Mouse (Mus musculus): ENCODE results near the gene Tmf1.

Tmf1 gene

GRCm38 (mm10) chr6:97178491-97179366 is at the start of gene Tmf1:
Tmf1 (minus strand) TSS chr6:97179122.
- peak; percentile 95 for DNase-seq

DNA sequence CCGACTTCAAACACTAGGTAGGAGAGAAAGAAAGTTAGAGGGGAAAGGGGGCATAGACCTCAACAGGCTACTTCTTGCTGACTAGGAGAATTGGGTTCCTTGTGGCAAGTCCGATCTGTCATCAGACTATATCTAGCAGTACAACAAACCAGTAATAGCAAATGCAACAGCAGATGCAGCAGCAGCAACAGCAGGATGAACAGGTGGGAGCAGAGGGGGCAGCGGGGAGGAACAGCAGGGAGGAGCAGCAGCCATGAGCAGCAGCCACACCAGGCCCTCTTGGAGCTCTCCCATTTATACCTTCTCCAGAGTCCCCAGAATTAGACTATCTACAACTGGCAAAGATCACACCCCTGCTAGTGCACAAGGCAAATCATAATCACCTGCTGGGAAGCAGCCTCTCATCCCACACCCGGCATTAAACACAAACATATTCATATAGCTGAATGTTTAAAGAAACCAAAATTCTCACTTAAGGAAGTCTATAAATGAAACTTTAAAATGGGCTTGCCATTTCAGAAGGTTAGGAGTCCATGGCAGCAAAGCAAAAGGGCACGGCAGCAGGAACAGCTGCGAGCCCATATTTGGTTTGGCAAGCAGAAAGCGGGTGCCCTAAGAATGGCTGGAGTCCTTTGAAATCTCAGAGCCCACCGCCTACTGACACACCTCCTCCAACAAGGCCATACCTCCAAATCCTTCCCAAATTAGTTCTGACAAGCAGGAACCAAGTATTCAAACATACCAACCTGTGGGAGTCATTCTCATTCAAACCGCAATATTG is 48.3 kb upstream of the Tmf1 start:
- no peak for DNase-seq

DNA sequence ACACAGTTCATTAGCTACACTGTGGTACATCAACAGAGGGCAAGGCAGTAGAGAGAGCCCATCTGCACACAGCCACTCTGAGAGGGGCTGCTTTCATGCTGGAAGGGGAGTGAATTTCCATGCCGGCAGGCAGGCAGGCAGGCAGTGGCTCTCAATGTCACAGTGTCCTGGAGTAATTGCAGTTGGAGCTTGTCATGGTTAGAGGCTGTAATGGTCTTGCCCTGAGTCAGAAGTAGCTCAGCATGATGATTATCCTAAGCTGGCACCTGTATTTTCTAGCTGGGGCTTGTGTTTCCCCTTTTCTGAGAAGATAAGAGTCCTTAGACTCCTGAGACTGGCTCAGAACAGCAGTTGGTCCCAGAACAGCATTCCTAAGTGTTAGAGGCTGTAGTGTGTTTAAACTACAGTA is 47.2 kb upstream of the Tmf1 start:
- DNase-seq = no peak

- DNase-seq = no peak
These were observed 45.6 kb upstream of the Tmf1 start for GRCm38 (mm10) chr6:97224505-97224904.

DNA sequence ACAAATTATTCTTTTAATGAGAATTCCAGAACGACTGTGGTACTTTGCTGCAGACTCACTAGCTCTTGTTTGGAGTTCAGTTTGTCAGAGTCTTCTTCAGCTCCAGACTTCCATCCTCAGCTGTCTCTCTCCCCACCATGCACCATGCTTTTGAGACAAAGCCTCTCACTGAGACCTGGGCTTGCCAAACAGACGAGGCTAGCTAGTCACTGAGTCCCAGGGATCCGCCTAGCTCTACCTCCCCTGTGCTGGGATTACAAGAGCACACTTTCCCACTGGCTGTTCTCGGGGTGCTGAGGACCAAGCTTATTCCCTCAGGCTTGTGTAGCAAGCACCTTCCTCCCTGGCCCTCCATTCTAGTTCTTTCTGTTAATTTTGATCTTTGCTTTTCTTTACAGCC is 44.6 kb upstream of the Tmf1 start:
- DNase-seq = no peak

DNA sequence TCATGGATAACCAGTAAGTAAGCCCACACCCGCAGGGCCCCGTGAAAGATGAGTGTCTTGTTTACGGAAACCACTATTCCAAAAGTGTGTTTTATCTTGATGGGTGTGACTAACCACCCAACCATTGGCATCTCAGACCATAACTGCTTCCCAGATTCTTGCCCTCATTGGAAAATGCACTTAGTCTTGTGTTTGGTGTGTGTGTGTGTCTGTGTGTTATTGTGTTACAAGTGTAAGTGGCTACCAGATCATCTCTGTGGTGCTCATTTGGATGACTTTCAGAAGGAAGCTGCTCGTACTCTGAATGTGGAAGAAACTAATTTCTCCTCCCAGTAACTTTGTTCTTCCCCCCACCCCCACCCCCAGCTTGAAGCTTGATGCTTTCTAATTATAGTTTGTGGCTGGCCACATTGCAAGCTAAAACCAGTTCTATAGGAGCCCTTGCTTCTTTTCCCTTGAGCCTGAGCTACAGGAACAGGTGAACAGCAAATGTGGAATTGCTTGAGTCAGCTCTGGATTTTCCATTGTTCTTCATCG is 44.1 kb upstream of the Tmf1 start:
- DNase-seq = no peak

GRCm38 (mm10) chr6:97222321-97222720 is 43.4 kb upstream of the Tmf1 start:
- DNase-seq = peak; percentile 14

DNA sequence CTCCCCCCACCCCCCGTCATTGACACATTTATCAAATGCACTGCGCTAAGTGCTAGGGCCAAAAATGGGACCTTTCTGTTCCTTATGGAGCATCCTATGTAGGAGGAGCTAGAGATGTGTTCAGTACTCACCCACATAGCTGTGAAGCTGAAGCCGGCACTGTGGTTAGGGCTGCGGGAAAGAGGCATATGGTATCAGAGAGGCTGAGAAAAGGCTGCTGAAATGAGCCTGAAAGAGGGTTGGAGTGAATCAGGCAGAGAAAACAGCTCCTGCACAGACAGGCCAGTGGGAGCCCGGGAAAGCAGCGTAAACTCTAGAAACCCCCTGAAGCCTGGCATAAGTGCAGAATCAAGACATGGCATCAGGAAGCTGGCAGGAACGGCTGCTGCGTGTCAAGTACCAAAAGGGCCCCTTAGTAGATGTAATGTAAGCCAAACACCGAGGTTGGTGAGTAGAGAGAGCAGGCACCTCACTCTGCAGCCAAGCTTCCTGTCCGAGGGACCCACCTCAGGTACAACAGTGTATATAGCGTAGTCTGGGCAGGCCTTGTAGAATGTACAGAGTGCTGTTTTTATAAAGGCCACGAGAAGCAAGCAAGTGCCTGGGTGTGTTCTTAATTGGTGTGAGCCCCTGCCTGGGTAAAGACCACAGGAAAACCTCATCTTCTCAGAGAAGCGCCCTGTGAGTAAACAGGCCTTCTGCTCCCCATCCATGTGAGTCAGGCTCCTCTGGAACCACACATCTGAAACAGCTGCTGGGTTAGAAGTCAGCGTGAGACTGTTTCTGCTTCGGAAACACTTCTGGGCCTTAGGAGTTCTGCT is 42.5 kb upstream of the Tmf1 start:
- DNase-seq = peak; percentile 39

- no peak for DNase-seq
These were observed 41.8 kb upstream of the Tmf1 start for GRCm38 (mm10) chr6:97220672-97221071.

- no peak for DNase-seq
These were observed 37.4 kb upstream of the Tmf1 start for GRCm38 (mm10) chr6:97216154-97216821.

DNA sequence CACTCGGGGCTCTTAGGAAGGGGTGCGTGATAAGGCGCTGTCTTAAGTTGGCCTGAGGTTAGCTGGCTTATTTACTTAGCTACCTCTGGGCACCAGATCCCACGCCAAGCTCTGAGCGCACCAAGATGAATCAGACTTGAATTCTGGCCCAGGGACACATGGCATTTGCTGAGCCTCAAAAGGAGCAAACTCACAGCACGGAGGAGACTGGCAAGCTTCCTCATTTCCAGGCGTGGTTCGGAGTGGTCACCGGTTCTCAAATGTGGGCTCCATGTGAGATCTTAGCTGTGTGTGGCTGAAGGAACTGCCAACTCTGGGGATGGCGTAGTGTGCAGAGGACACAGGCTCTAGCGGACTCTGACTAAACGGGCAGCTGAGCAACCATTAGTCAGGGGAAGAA is 33.1 kb upstream of the Tmf1 start:
- peak; percentile 25 for DNase-seq

- DNase-seq = peak; percentile 50
These were observed 32.2 kb upstream of the Tmf1 start for GRCm38 (mm10) chr6:97210962-97211601.

DNA sequence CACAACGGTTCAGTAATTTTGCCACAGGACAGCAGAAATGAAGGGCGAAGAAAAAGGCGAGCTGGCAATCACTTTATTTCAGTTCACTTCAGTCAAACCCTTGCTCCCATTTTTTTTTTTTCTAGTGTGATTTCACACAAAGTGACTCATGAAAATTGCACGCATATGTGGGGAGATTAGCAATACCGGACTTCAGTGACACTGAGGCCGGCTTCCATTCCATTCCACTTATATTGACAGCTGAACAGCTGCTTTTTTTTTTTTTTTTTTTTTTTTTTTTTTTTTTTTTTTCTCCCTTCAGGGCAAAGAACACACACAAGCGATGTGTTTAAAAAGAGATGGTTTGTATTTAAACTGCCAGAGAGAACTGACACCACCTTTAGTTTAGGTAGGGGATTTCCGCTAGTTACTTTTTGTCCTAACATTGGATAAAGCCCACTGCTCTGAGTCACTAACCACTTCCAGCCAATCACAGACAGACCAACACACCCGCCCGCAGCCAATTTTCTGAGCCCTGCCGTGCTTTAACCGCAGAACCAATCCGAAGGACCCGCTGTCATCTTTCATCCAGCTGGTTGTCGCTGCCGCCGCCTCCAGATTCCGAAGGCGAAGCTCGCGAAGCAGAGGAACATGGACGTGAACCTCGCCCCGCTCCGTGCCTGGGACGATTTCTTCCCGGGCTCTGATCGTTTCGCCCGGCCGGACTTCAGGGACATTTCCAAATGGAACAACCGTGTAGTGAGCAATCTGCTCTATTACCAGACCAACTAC is 31.5 kb upstream of the Tmf1 start, which contains the start of gene Arl6ip5:
TSS of gene Arl6ip5 (plus strand) at position 499 of the 771 bp plus-strand sequence.
- peak; percentile 87 for DNase-seq

GRCm38 (mm10) chr6:97209751-97210150 is 30.8 kb upstream of the Tmf1 start:
- no peak for DNase-seq

DNA sequence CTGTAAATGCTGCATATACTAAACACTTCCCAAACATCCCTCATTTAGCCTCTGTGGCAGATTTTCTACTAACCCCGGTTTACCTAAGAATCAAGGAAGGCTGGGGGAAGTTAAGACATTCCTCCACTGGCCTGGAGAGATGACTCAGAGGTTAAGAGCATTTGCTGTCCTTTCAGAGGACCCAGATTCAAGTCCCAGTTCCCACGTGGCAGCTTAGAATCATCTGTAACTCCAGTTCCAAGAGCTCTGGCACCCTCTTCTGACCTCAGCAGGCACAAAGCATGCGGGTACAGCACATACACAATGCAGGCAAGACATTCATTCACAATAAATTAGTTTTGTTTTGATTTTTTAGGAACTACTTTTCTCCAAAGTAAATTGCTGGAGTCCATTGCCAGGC is 30.3 kb upstream of the Tmf1 start:
- DNase-seq = no peak

- no peak for DNase-seq
These were observed 29.5 kb upstream of the Tmf1 start for GRCm38 (mm10) chr6:97208406-97208805.

DNA sequence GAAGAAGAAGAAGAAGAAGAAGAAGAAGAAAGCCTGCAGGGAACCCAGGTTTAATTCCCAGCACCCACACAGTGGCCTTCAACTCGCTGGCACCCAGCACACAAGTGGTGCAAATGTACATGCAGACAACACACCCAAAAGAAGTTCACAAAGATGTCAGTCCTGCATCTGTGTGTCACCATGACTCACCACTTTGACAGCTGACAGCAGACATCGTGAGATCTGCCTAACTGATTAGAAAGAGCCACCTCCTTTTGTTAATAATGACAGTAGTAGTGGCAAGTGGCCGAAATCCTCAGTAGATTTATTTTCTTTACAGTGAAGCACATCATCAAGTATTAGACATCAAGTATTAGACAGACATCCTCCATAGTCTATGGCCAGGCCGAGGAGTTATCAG is 28.2 kb upstream of the Tmf1 start:
- no peak for DNase-seq

- DNase-seq = peak; percentile 99
These were observed 26.5 kb upstream of the Tmf1 start, which contains the start of gene Uba3 for GRCm38 (mm10) chr6:97205439-97205885. Uba3 (minus strand) TSS chr6:97205647.

- peak; percentile 40 for DNase-seq
These were observed 26.0 kb upstream of the Tmf1 start for GRCm38 (mm10) chr6:97204952-97205351.

- no peak for DNase-seq
These were observed 25.4 kb upstream of the Tmf1 start for GRCm38 (mm10) chr6:97204252-97204869.

All from thymus, postnatal 25 days (tissue).